In genomic region chr10:86100281-86100851, GRCm38 (mm10) we compare ENCODE assay signal across 10 mouse cellular contexts.
DNase-seq lines count a peak whose midpoint lies in the region; TF ChIP-seq lines count a peak whose summit lies in the region.
"Had no signal": no experiment of that assay in that cellular context is flagged by ENCODE, and none has a peak within 500 bp of the region (broad histone marks: within the 10 kb centered on the region; RNA-seq: fewer than 3 reads in every experiment).

No protein-coding gene starts in this region.

- H3K79me3 ChIP-seq in C2C12 (ENCODE audit: low read depth), result no peaks in the 10 kb centered on the region

- no peaks in the 10 kb centered on the region for H3K79me2 ChIP-seq in C2C12 (ENCODE audit: control insufficient read depth, insufficient read depth)

- H3K36me3 ChIP-seq in C2C12 (ENCODE audit: control insufficient read depth, insufficient read depth), result no peaks in the 10 kb centered on the region
- no peaks in the 10 kb centered on the region for H3K36me3 ChIP-seq in embryonic facial prominence, embryonic 10.5 days (replicated peaks)
- H3K36me3 ChIP-seq: liver, embryonic 15.5 days; midbrain, embryonic 12.5 days had no signal

- no peaks in the 10 kb centered on the region for H3K27me3 ChIP-seq in C2C12 (ENCODE audit: control insufficient read depth, insufficient read depth, insufficient read length)
- no peaks in the 10 kb centered on the region for H3K27me3 ChIP-seq in embryonic facial prominence, embryonic 10.5 days (replicated peaks; ENCODE audit: low read depth, poor library complexity, severe bottlenecking)
- H3K27me3 ChIP-seq: liver, embryonic 15.5 days; midbrain, embryonic 12.5 days had no signal

- 0 out of 2 replicates have a peak, but pooled peaks cover 6% of the 10 kb centered on the region for H3K9me3 ChIP-seq in embryonic facial prominence, embryonic 10.5 days
- H3K9me3 ChIP-seq: liver, embryonic 15.5 days had no signal

- H3K27ac ChIP-seq in layer of hippocampus, adult 2 months, result no peak overlapping the region
- H3K27ac ChIP-seq in embryonic facial prominence, embryonic 10.5 days (replicated peaks), result no peak overlapping the region
- H3K27ac ChIP-seq: liver, embryonic 15.5 days; midbrain, embryonic 12.5 days had no signal

- no peak for TF ChIP-seq CTCF in layer of hippocampus, adult 2 months (conservative IDR thresholded peaks at IDR 0.05)
- no peak for TF ChIP-seq CTCF in C2C12 (IDR thresholded peaks at IDR 0.05; ENCODE audit: control insufficient read depth, insufficient read depth, insufficient read length)

- WGBS in embryonic facial prominence, embryonic 10.5 days, result 90% methylated on average over 3 of the region's 3 CpGs

- H3K4me1 ChIP-seq in embryonic facial prominence, embryonic 10.5 days, result peaks cover 5% of the 10 kb centered on the region; the same call in 1 of the 2 replicates
- H3K4me1 ChIP-seq: liver, embryonic 15.5 days; midbrain, embryonic 12.5 days had no signal

- no peak overlapping the region for H3ac ChIP-seq in C2C12 (ENCODE audit: control insufficient read depth, insufficient read length, low read depth)

- H3K4me3 ChIP-seq in layer of hippocampus, adult 2 months, result no peak overlapping the region
- no peak overlapping the region for H3K4me3 ChIP-seq in C2C12 (ENCODE audit: insufficient read depth, poor library complexity, severe bottlenecking)
- no peak overlapping the region for H3K4me3 ChIP-seq in embryonic facial prominence, embryonic 10.5 days
- H3K4me3 ChIP-seq: liver, embryonic 15.5 days; midbrain, embryonic 12.5 days had no signal

- DNase-seq in cerebellum, postnatal 10 days, result peak; percentile 84 to 91
- DNase-seq in cerebellum, adult 11 months, result no peak
- DNase-seq in layer of hippocampus, adult 9-11 months, result peak; percentile 21
- no peak for DNase-seq in layer of hippocampus, adult 2 months (ENCODE audit: low spot score in 2 of 2)
- DNase-seq in heart, adult 8-10 months (ENCODE audit: low spot score), result peak; percentile 46
- no peak for DNase-seq in thymus, postnatal 10 days (ENCODE audit: low spot score in 2 of 2)
- DNase-seq in embryonic facial prominence, embryonic 10.5 days (ENCODE audit: low spot score), result no peak

TF ChIP-seq in C2C12, 6 proteins besides CTCF, POLR2A, EP300 and RAD21:
- TF ChIP-seq MYOG (IDR thresholded peaks at IDR 0.05; ENCODE audit: control insufficient read depth, extremely low read depth, insufficient read length) (no peak), MAX (IDR thresholded peaks at IDR 0.05) (peak; percentile 92), MYOD1 (IDR thresholded peaks at IDR 0.05; ENCODE audit: control insufficient read depth, insufficient read length, low read depth) (peak; percentile 93), CEBPB (IDR thresholded peaks at IDR 0.05; ENCODE audit: low read depth) (no peak), FOSL1 (IDR thresholded peaks at IDR 0.05; ENCODE audit: insufficient read depth, low read length, poor library complexity, severe bottlenecking) (peak; percentile 91), USF1 (IDR thresholded peaks at IDR 0.05; ENCODE audit: low read depth) (peak; percentile 88)

Comparison
In these comparisons a context has a peak if more than half of its experiments do, and no peak if none do; other contexts are left out.
1. DNase-seq: peak in cerebellum, postnatal 10 days (2 of 2), layer of hippocampus, adult 9-11 months (single experiment) and heart, adult 8-10 months (single experiment); none in cerebellum, adult 11 months (single experiment), layer of hippocampus, adult 2 months (0 of 2), thymus, postnatal 10 days (0 of 2) and embryonic facial prominence, embryonic 10.5 days (single experiment).